ENCODE assay signal across 8 mouse cellular contexts in the genomic region with DNA sequence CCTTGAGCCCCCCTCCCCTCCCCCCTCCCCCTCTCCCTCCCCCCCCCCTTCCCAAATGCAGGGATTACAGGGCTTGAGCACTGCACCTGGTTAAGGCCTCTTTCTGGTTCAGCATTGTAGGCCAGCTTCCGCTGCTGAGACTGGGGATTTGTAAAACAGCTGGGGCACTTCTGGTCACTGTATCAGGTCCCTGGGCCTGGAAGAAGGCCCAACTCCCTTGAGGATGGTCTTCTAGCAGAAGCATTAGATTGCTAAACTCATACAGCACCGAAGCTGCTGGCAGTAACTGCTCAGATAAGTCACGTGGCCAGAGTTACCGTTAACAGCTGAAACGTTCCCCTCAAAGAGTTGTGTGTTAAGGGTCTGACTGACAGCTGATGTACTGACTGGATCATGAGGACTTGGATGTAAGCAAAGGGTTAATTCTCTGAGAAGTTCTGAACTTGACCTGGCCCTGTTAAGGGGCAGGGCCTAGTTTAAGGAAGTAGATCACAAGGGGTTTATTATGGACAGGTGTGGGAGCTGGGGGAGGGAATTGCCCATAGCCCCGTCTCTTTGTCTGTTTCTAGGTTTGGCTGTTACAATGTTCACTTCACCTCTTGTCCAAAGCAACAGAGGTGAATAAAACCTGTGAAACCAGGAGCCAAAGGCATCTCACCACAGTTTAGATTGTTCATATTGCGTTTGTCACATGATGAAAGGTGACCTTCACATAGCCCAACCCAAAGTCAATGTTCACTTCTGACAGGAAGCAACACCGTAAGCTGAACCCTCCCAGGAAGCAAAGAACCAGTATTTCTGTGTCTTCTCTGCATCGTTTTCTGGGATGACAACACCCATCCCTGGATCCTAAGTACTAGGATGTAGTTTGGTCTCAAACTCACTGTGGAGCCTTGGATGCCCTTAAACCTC. TPM values are rescaled to one million over a fixed set of nuclear protein-coding genes. Genes with fewer than 3 reads are reported as not detected.
A peak's percentile ranks its signal among the peaks of the same experiment; 100 is the strongest.
DNase-seq lines count a peak whose midpoint lies in the region; ATAC-seq and TF ChIP-seq lines count a peak whose summit lies in the region.

No protein-coding gene starts in this region.

- H3K4me1 ChIP-seq in midbrain, embryonic 13.5 days (replicated peaks): peaks cover 45% of the 10 kb centered on the region
- H3K4me1 ChIP-seq in midbrain, postnatal 0 days (ENCODE audit: insufficient read depth, low read length): 0 out of 2 replicates have a peak, but pooled peaks cover 5% of the 10 kb centered on the region
- H3K4me1 ChIP-seq in small intestine, adult 2 months (ENCODE audit: control insufficient read depth, insufficient read depth, insufficient read length, low read length): peaks cover 15% of the 10 kb centered on the region; the same call in 1 of the 2 replicates

- peak overlapping the region; percentile 48; the same call in 1 of the 2 replicates for H3K27ac ChIP-seq in midbrain, embryonic 13.5 days
- H3K27ac ChIP-seq in midbrain, postnatal 0 days (ENCODE audit: low read depth, low read length): no peak overlapping the region
- peak overlapping the region; percentile 40 for H3K27ac ChIP-seq in small intestine, adult 2 months (ENCODE audit: insufficient read depth, low read depth, low read length)

- intact Hi-C loops in heart, postnatal 14 days (cut with DNase I): loop anchor here (5.0 kb wide), 1 partner anchor 46 kb away; no protein-coding TSS in a partner anchor

- no peak for ATAC-seq in midbrain, embryonic 13.5 days
- ATAC-seq in midbrain, postnatal 0 days (ENCODE audit: low FRiP score): no peak

- H3K4me2 ChIP-seq in midbrain, embryonic 13.5 days (replicated peaks): no peak overlapping the region
- H3K4me2 ChIP-seq in midbrain, postnatal 0 days (ENCODE audit: low read depth, low read length, poor library complexity, severe bottlenecking): no peak overlapping the region

- peak; percentile 10 for DNase-seq in cerebellum, adult 9-10 months
- no peak for DNase-seq in cerebellum, postnatal 4 days (ENCODE audit: low spot score in 2 of 2)
- DNase-seq in midbrain, postnatal 0 days (ENCODE audit: low spot score): no peak
- peak; percentile 57 to 68 for DNase-seq in heart, postnatal 14 days
- DNase-seq in frontal cortex, postnatal 25 days (ENCODE audit: low spot score in 2 of 2): no peak
- no peak for DNase-seq in layer of hippocampus, adult 9-10 months (ENCODE audit: low spot score)

- H3K4me3 ChIP-seq in midbrain, embryonic 13.5 days (replicated peaks): no peak overlapping the region
- no peak overlapping the region for H3K4me3 ChIP-seq in midbrain, postnatal 0 days (ENCODE audit: low read depth, low read length)
- H3K4me3 ChIP-seq in small intestine, adult 2 months (ENCODE audit: low read depth, low read length): no peak overlapping the region

- H3K27me3 ChIP-seq in midbrain, embryonic 13.5 days: no peaks in the 10 kb centered on the region
- H3K27me3 ChIP-seq in midbrain, postnatal 0 days (ENCODE audit: insufficient read depth, low read length): no peaks in the 10 kb centered on the region
- peaks cover 7% of the 10 kb centered on the region; the same call in 1 of the 2 replicates for H3K27me3 ChIP-seq in small intestine, adult 2 months (ENCODE audit: control insufficient read depth, insufficient read depth, low read length)

- 42% methylated on average over 9 of the region's 9 CpGs for WGBS in midbrain, embryonic 13.5 days
- WGBS in midbrain, postnatal 0 days: 44% methylated on average over 9 of the region's 9 CpGs
- WGBS in small intestine, adult 2 months: 28% methylated on average over 9 of the region's 9 CpGs

- no peak for TF ChIP-seq CTCF in midbrain, postnatal 0 days (IDR thresholded peaks at IDR 0.05)
- no peak for TF ChIP-seq CTCF in small intestine, adult 2 months (IDR thresholded peaks at IDR 0.05; ENCODE audit: extremely low read depth, insufficient read length, insufficient replicate concordance, low read depth, low read length)

- TF ChIP-seq POLR2A in small intestine, adult 2 months (IDR thresholded peaks at IDR 0.05; ENCODE audit: low read depth, low read length): no peak

- H3K9me3 ChIP-seq in midbrain, embryonic 13.5 days: no peaks in the 10 kb centered on the region
- H3K9me3 ChIP-seq in midbrain, postnatal 0 days (ENCODE audit: low read length): no peaks in the 10 kb centered on the region

- H3K9ac ChIP-seq in midbrain, embryonic 13.5 days (replicated peaks): no peak overlapping the region
- H3K9ac ChIP-seq in midbrain, postnatal 0 days (replicated peaks; ENCODE audit: low read length, poor library complexity, severe bottlenecking): no peak overlapping the region

- no peaks in the 10 kb centered on the region for H3K36me3 ChIP-seq in midbrain, embryonic 13.5 days
- H3K36me3 ChIP-seq in midbrain, postnatal 0 days (ENCODE audit: insufficient read depth, low read length): no peaks in the 10 kb centered on the region
- H3K36me3 ChIP-seq in small intestine, adult 2 months (ENCODE audit: control insufficient read depth, insufficient read depth, low read length): no peaks in the 10 kb centered on the region

RNA-seq across cellular contexts. Expression of gene Amotl2, which starts 23.7 kb away (rescaled TPM):
- 65.0 and 80.6 TPM in 2 replicates for polyA plus RNA-seq in midbrain, embryonic 13.5 days (2015; fragmentation: Nextera tagmentation; extraction: Ambion mirVana)
- total RNA-seq in midbrain, postnatal 0 days (2014; rRNA removed): 125 and 129 TPM in 2 replicates
- 31.5 and 32.5 TPM in 2 replicates for polyA plus RNA-seq in midbrain, postnatal 0 days (2015; fragmentation: Nextera tagmentation; extraction: Ambion mirVana)
- total RNA-seq in heart, postnatal 14 days (2021): 10 to 100 TPM; 61.6 to 64.6 TPM
- polyA plus RNA-seq in small intestine, adult 2 months (2012; rRNA removed): 8.7 and 12.3 TPM in 2 replicates

Comparison
In these comparisons a context has a peak if more than half of its experiments do, and no peak if none do; other contexts are left out.
1. DNase-seq: peak in cerebellum, adult 9-10 months (single experiment) and heart, postnatal 14 days (2 of 2); none in cerebellum, postnatal 4 days (0 of 2), midbrain, postnatal 0 days (single experiment), frontal cortex, postnatal 25 days (0 of 2) and layer of hippocampus, adult 9-10 months (single experiment).